Mouse (Mus musculus) stomach, embryonic 14.5 days (tissue): Measurements from ENCODE around the gene Ide. TPM values are rescaled to one million over a fixed set of nuclear protein-coding genes. Genes with fewer than 3 reads are reported as not detected.

Source experiments
- ATAC-seq: fragments of 200-750 bp; cut with Nextera tagmentation; 2 replicates; pipeline ENCODE4 v1.8.0; 2017; ENCODE audit warnings: low read depth, moderate TSS enrichment; ENCODE audit not compliant: insufficient number of reproducible peaks, insufficient read depth, low FRiP score
- H3K27ac ChIP-seq: fragments of 300-500 bp; sonication (generic); 2 replicates; pipeline ENCODE4 v1.5.1; 2014; ENCODE audit warnings: mild to moderate bottlenecking, low read length, moderate library complexity, mixed read lengths
- H3K27me3 ChIP-seq: fragments of 300-500 bp; sonication (generic); 2 replicates; pipeline ENCODE4 v1.6.1; 2014; ENCODE audit warnings: low read length, control low read depth, mixed read lengths; ENCODE audit not compliant: control insufficient read depth, insufficient read depth
- H3K36me3 ChIP-seq: fragments of 300-500 bp; sonication (generic); 2 replicates; pipeline ENCODE4 v1.6.1; 2014; ENCODE audit warnings: mild to moderate bottlenecking, control low read depth, low read length, moderate library complexity, mixed read lengths; ENCODE audit not compliant: control insufficient read depth, insufficient read depth
- H3K4me1 ChIP-seq: fragments of 300-500 bp; sonication (generic); 2 replicates; pipeline ENCODE4 v1.6.1; 2014; ENCODE audit warnings: low read length, control low read depth, mixed read lengths; ENCODE audit not compliant: control insufficient read depth, insufficient read depth
- H3K4me2 ChIP-seq: fragments of 300-500 bp; sonication (generic); replicated peaks from 2 replicates; pipeline ENCODE4 v1.6.1; 2014; ENCODE audit warnings: low read depth, low read length, control low read depth
- H3K4me3 ChIP-seq: fragments of 300-500 bp; sonication (generic); 2 replicates; pipeline ENCODE4 v1.5.1; 2014; ENCODE audit warnings: low read depth, low read length, control low read depth
- H3K9ac ChIP-seq: fragments of 300-500 bp; sonication (generic); replicated peaks from 2 replicates; pipeline ENCODE4 v1.6.1; 2014; ENCODE audit warnings: low read depth, mild to moderate bottlenecking, control low read depth, low read length, moderate library complexity, mixed read lengths
- H3K9me3 ChIP-seq: fragments of 300-500 bp; sonication (generic); 2 replicates; pipeline ENCODE4 v1.6.1; 2016; ENCODE audit warnings: low read depth, low read length, control low read depth; ENCODE audit not compliant: control insufficient read depth
- WGBS: fragments of 180-500 bp; shearing (Covaris S2); extraction: QIAGEN DNeasy Blood & Tissue Kit; methylation state at CpG from one replicate; pipeline ENCODE4 v1.1.7; 2014; 5-methylcytosine and 5-hydroxymethylcytosine counted together
- polyA plus RNA-seq: library from polyadenylated mRNA; unstranded; fragments of >200 nt; fragmentation: Nextera tagmentation; extraction: Ambion mirVana; gene quantifications from 2 replicates; pipeline ENCODE4 v1.2.1, GENCODE M21; 2014

Ide gene
- polyA plus RNA-seq, 1 experiment from 2014 or later = 49.0 TPM

DNA sequence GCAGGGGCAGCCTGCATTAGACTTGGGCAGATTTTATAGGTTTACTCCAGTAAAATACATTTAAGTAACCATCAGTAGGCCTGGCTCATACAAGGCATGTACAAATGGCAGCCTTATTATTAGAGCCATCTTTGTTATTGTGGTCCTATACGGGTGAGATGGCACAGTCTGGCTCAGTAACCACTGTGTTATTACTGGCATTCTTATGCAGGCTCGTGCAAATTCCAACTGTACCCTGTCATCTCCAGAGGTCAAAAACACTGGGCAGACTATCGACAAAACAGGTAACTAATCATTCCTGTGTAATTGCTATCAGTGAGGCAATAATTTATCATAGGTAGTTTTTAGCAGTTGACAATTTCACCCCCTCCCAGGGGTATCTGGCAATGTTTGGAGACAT, 8.6 kb upstream of the Ide start:
- no peak overlapping the region for H3K4me2 ChIP-seq
- no peak overlapping the region for H3K4me3 ChIP-seq
- 36% methylated on average over 3 of the region's 3 CpGs for WGBS
- H3K9me3 ChIP-seq = no peaks in the 10 kb centered on the region
- no peak overlapping the region for H3K9ac ChIP-seq
- H3K27me3 ChIP-seq = no peaks in the 10 kb centered on the region
- no peaks in the 10 kb centered on the region for H3K4me1 ChIP-seq
- H3K36me3 ChIP-seq = no peaks in the 10 kb centered on the region
- H3K27ac ChIP-seq = no peak overlapping the region
- ATAC-seq = no peak

DNA sequence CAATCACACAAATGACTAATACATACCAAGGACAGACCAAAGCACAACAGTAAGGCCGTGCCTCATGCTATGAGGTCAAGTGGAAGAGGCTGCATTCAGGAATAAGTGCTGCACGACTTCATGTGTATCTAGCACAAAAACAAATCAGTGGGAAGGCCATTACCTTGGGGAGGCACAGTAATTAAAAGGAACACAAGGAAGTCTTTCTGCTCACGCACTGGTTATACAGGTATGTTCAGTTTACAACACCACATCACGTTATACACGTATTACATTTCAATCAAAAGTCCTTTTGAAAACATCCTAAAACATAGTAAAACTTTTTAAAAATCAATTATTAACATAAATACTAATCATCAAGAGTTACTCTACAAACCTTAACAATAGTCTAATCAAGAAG, 6.2 kb upstream of the Ide start:
- 73% methylated on average over 5 of the region's 5 CpGs for WGBS
- H3K27ac ChIP-seq = no peak overlapping the region
- H3K27me3 ChIP-seq = no peaks in the 10 kb centered on the region
- H3K4me2 ChIP-seq = no peak overlapping the region
- no peaks in the 10 kb centered on the region for H3K4me1 ChIP-seq
- no peak for ATAC-seq
- H3K9me3 ChIP-seq = no peaks in the 10 kb centered on the region
- H3K9ac ChIP-seq = no peak overlapping the region
- H3K4me3 ChIP-seq = no peak overlapping the region
- no peaks in the 10 kb centered on the region for H3K36me3 ChIP-seq

DNA sequence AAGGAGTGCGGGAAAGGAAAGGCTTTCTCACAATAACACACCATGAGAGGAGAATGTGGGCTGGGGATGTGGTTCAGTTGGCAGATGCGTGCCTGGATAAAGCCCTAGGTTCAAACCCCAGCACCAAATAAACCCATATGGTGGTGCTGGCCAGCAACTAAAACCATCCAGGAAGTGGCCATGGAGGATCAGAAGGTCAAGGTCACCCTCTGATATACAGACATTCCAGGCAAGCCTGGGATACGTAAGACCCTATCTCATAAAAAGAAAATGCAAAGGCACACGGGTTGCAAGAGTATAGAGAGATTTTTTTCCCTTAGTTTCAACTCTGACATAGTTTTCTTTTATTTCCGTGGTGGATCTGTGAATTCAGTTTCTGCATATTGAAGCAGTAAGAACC, 3.3 kb upstream of the Ide start:
- Histone ChIP-seq H3K36me3 (no peaks in the 10 kb centered on the region), H3K4me2 (no peak overlapping the region), H3K4me1 (no peaks in the 10 kb centered on the region), H3K9me3 (no peaks in the 10 kb centered on the region), H3K27ac (no peak overlapping the region), H3K27me3 (no peaks in the 10 kb centered on the region), H3K4me3 (no peak overlapping the region), H3K9ac (no peak overlapping the region)
- WGBS = 76% methylated on average over 5 of the region's 5 CpGs
- ATAC-seq = no peak

DNA sequence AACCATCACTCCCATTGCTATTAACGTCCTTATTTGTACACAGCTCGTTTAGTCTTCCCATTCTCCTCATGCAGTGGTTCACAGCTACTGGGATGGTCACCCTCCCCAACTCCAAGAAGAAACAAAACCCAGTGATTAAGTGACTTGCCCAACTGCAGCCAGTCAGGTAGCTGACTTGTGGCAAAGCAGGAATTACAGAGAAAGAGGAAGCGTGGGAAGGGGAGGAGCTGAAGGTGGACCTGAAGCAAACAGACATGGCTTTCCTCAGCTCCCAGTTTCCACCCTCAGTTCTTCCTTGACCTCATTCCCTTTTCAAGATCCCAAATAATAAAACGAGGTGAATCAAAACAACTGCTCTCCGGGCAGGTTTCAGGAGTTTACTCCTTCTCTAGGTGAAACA, 2.8 kb upstream of the Ide start:
- WGBS = 74% methylated on average over 5 of the region's 5 CpGs
- ATAC-seq = no peak
- no peaks in the 10 kb centered on the region for H3K9me3 ChIP-seq
- no peaks in the 10 kb centered on the region for H3K36me3 ChIP-seq
- H3K4me3 ChIP-seq = no peak overlapping the region
- no peaks in the 10 kb centered on the region for H3K27me3 ChIP-seq
- no peak overlapping the region for H3K9ac ChIP-seq
- H3K27ac ChIP-seq = no peak overlapping the region
- no peaks in the 10 kb centered on the region for H3K4me1 ChIP-seq
- H3K4me2 ChIP-seq = no peak overlapping the region

GRCm38 (mm10) chr19:37335392-37335791, 2.3 kb downstream of the Ide start:
- ATAC-seq = no peak
- no peak overlapping the region for H3K4me2 ChIP-seq
- 65% methylated on average over 1 of the region's 1 CpGs for WGBS
- H3K4me1 ChIP-seq = no peaks in the 10 kb centered on the region
- H3K9me3 ChIP-seq = no peaks in the 10 kb centered on the region
- H3K27ac ChIP-seq = no peak overlapping the region
- H3K36me3 ChIP-seq = no peaks in the 10 kb centered on the region
- H3K4me3 ChIP-seq = no peak overlapping the region
- H3K9ac ChIP-seq = no peak overlapping the region
- H3K27me3 ChIP-seq = no peaks in the 10 kb centered on the region

- Histone ChIP-seq H3K27ac (no peak overlapping the region), H3K9ac (no peak overlapping the region), H3K4me2 (no peak overlapping the region), H3K4me3 (no peak overlapping the region), H3K4me1 (no peaks in the 10 kb centered on the region), H3K27me3 (no peaks in the 10 kb centered on the region), H3K36me3 (peaks cover 5% of the 10 kb centered on the region; the same call in 1 of the 2 replicates), H3K9me3 (no peaks in the 10 kb centered on the region)
- WGBS = 91% methylated on average over 5 of the region's 5 CpGs
- ATAC-seq = no peak
These were observed 4.3 kb downstream of the Ide start for GRCm38 (mm10) chr19:37333357-37333756.

GRCm38 (mm10) chr19:37332726-37333125, 4.9 kb downstream of the Ide start:
- Histone ChIP-seq H3K27ac (no peak overlapping the region), H3K36me3 (peaks cover 5% of the 10 kb centered on the region; the same call in 1 of the 2 replicates), H3K9ac (no peak overlapping the region), H3K4me2 (no peak overlapping the region), H3K4me1 (no peaks in the 10 kb centered on the region), H3K9me3 (no peaks in the 10 kb centered on the region), H3K27me3 (no peaks in the 10 kb centered on the region), H3K4me3 (no peak overlapping the region)
- WGBS = 81% methylated on average over 4 of the region's 4 CpGs
- no peak for ATAC-seq

- Histone ChIP-seq H3K4me2 (no peak overlapping the region), H3K36me3 (peaks cover 5% of the 10 kb centered on the region; the same call in 1 of the 2 replicates), H3K27me3 (no peaks in the 10 kb centered on the region), H3K4me3 (no peak overlapping the region), H3K9me3 (no peaks in the 10 kb centered on the region), H3K9ac (no peak overlapping the region), H3K27ac (no peak overlapping the region), H3K4me1 (no peaks in the 10 kb centered on the region)
- no peak for ATAC-seq
- 92% methylated on average over 5 of the region's 5 CpGs for WGBS
These were observed 10.4 kb downstream of the Ide start for GRCm38 (mm10) chr19:37327216-37327615.

DNA sequence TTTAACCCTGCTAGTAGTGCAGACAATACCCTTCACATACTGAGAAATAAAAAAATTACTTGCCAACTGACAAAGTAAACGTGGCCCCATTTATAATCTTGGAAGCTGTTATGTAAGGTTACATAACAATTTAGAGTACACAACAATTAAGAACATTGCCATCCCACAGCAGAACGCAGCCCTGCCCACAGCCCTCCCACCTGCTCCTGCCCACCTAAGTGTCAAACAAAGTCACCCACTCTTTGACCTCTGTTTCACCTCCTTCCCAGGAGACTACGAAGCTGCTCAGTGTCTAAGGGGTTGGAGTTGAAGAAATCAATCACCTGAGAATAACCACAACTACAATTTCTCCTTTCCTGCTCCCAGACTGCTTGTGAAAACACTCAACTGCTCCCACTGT, 14.1 kb downstream of the Ide start:
- no peak overlapping the region for H3K4me2 ChIP-seq
- H3K4me1 ChIP-seq = no peaks in the 10 kb centered on the region
- no peak overlapping the region for H3K9ac ChIP-seq
- H3K27ac ChIP-seq = no peak overlapping the region
- H3K9me3 ChIP-seq = no peaks in the 10 kb centered on the region
- no peak for ATAC-seq
- H3K36me3 ChIP-seq = 0 out of 2 replicates have a peak, but pooled peaks cover 1% of the 10 kb centered on the region
- H3K4me3 ChIP-seq = no peak overlapping the region
- no peaks in the 10 kb centered on the region for H3K27me3 ChIP-seq
- WGBS = 35% methylated on average over 3 of the region's 3 CpGs
